Mouse (Mus musculus): ENCODE results near the gene Rbm5.

- TF ChIP-seq CTCF (IDR thresholded peaks at IDR 0.05; ENCODE audit: low read depth, low read length), result no peak
- no peak for TF ChIP-seq POLR2A (IDR thresholded peaks at IDR 0.05; ENCODE audit: insufficient read depth, low read length)
- TF ChIP-seq EP300 (IDR thresholded peaks at IDR 0.05; ENCODE audit: insufficient read depth, low read depth, low read length), result no peak
These were observed 41.7 kb downstream of the Rbm5 start for GRCm38 (mm10) chr9:107728919-107729670.
